Mouse (Mus musculus) G1E (cell line): ENCODE measurements around the gene Adipor2.

ENCODE experiments used
- CTCF ChIP-seq: IDR thresholded peaks from 2 replicates; pipeline ENCODE4 v1.5.1; 2012; ENCODE audit warnings: low read depth, low read length, inconsistent platforms, mixed read lengths
- GATA1 ChIP-seq: IDR thresholded peaks from 2 replicates; pipeline ENCODE4 v1.6.1; 2012; ENCODE audit warnings: borderline replicate concordance, low read length, inconsistent platforms, mixed read lengths
- POLR2AphosphoS5 ChIP-seq: IDR thresholded peaks from 2 replicates; pipeline ENCODE4 v1.6.1; 2012; ENCODE audit warnings: low read depth, low read length, inconsistent platforms; ENCODE audit not compliant: insufficient replicate concordance
- TAL1 ChIP-seq: conservative IDR thresholded peaks from 2 replicates; pipeline ENCODE4 v1.6.1; 2012; ENCODE audit warnings: low read depth, low read length, inconsistent platforms, mixed read lengths

GRCm38 (mm10) chr6:119324776-119325175 is 92.7 kb downstream of the Adipor2 start:
- TF ChIP-seq CTCF (no peak), POLR2AphosphoS5 (no peak), TAL1 (no peak), GATA1 (no peak)
